Mouse (Mus musculus) intestine, embryonic 14.5 days (tissue): Measurements from ENCODE around the gene Chac2. TPM values are rescaled to one million over a fixed set of nuclear protein-coding genes. Genes with fewer than 3 reads are reported as not detected.
"Not testable (repeated sequence)": the region's sequence is repeated elsewhere in the genome, so short reads cannot be mapped to it uniquely, and the experiment has no call there.

Source experiments
- ATAC-seq: fragments of 200-750 bp; cut with Nextera tagmentation; replicated peaks from 2 replicates; pipeline ENCODE4 v1.8.0; 2017; ENCODE audit warnings: low read depth, moderate number of reproducible peaks, moderate TSS enrichment, moderate library complexity; ENCODE audit not compliant: low FRiP score, low TSS enrichment
- DNase-seq: peaks from one replicate; pipeline ENCODE4 v3.0.0-alpha.2; 2018; ENCODE audit warnings: low spot score
- H3K27ac ChIP-seq: fragments of 300-500 bp; sonication (generic); 2 replicates; pipeline ENCODE4 v1.5.1; 2014; ENCODE audit warnings: low read depth, mild to moderate bottlenecking, control low read depth
- H3K27me3 ChIP-seq: fragments of 300-500 bp; sonication (generic); replicated peaks from 2 replicates; pipeline ENCODE4 v1.6.1; 2014; ENCODE audit warnings: low read length, control low read depth; ENCODE audit not compliant: control insufficient read depth, insufficient read depth
- H3K36me3 ChIP-seq: fragments of 300-500 bp; sonication (generic); 2 replicates; pipeline ENCODE4 v1.6.1; 2014; ENCODE audit warnings: low read length, control low read depth; ENCODE audit not compliant: control insufficient read depth, insufficient read depth
- H3K4me1 ChIP-seq: fragments of 300-500 bp; sonication (generic); replicated peaks from 2 replicates; pipeline ENCODE4 v1.6.1; 2014; ENCODE audit warnings: low read length, control low read depth, mixed read lengths; ENCODE audit not compliant: control insufficient read depth, insufficient read depth
- H3K4me2 ChIP-seq: fragments of 300-500 bp; sonication (generic); 2 replicates; pipeline ENCODE4 v1.6.1; 2014; ENCODE audit warnings: low read length
- H3K4me3 ChIP-seq: fragments of 300-500 bp; sonication (generic); 2 replicates; pipeline ENCODE4 v1.5.1; 2014; ENCODE audit warnings: low read depth, low read length, control low read depth, mixed read lengths
- H3K9ac ChIP-seq: fragments of 300-500 bp; sonication (generic); 2 replicates; pipeline ENCODE4 v1.6.1; 2014; ENCODE audit warnings: mild to moderate bottlenecking, low read length
- H3K9me3 ChIP-seq: fragments of 300-500 bp; sonication (generic); 2 replicates; pipeline ENCODE4 v1.6.1; 2016; ENCODE audit warnings: low read length, control low read depth; ENCODE audit not compliant: control insufficient read depth
- WGBS: fragments of 180-500 bp; shearing (Covaris S2); extraction: QIAGEN DNeasy Blood & Tissue Kit; methylation state at CpG from one replicate; pipeline ENCODE4 v1.1.7; 2014; 5-methylcytosine and 5-hydroxymethylcytosine counted together
- polyA plus RNA-seq: library from polyadenylated mRNA; unstranded; fragments of >200 nt; fragmentation: Nextera tagmentation; extraction: Ambion mirVana; gene quantifications from 2 replicates; pipeline ENCODE4 v1.2.1, GENCODE M21; 2014

Chac2 gene
- 11.6 and 13.5 TPM in 2 replicates for polyA plus RNA-seq

DNA sequence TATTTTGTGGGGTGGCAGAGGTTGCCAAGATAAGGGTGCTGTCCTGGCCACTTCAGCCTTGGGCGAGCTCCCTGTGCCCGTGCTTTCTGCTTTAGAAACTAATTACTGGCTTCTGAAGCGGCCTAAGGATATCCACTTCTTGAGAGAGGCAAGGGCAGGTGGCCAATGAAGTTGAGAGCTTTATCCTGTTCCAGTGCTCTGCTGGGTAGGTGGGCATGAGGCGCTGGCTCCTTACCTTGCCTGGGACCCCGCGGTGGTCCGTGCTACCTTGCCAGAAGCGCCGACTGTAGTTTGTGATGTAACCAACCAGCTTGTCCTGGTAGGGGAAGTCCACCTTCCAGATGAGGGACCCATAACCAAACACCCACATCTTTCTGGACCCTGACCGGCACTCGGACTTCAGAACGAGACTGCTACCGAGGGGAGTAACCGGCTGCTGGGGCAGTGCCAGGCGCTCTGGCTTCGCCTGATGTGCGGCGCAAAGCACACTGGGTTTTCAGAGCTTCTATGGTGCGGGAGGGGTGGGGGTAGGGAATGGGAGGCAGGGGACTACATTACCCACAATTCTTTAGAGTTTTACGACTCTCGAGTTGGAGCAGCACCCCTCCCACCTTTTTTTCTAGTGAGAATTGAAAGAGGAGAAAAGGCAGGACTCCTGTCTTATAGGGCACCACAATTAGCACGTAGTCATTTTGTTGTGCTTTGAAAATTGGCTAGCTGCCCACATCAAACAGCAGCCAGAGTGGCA is at the start of gene Chac2:
Gene Chac2, minus strand, starts transcription at position 474 of the 748 bp plus-strand sequence.
- H3K27me3 ChIP-seq, result no peaks in the 10 kb centered on the region
- no peaks in the 10 kb centered on the region for H3K9me3 ChIP-seq
- ATAC-seq (peak; percentile 98), DNase-seq (peak; percentile 84)
- H3K4me2 ChIP-seq, result peak within 1 kb of the TSS; percentile 68
- H3K9ac ChIP-seq, result peak within 1 kb of the TSS; percentile 55
- under 1% methylated on average over 22 of the region's 22 CpGs for WGBS
- H3K4me1 ChIP-seq, result peaks cover 4% of the 10 kb centered on the region; the same call in 1 of the 2 replicates
- H3K27ac ChIP-seq, result peak within 1 kb of the TSS; percentile 38; the same call in 1 of the 2 replicates
- H3K4me3 ChIP-seq, result peak within 1 kb of the TSS; percentile 53
- H3K36me3 ChIP-seq, result no peaks in the 10 kb centered on the region

DNA sequence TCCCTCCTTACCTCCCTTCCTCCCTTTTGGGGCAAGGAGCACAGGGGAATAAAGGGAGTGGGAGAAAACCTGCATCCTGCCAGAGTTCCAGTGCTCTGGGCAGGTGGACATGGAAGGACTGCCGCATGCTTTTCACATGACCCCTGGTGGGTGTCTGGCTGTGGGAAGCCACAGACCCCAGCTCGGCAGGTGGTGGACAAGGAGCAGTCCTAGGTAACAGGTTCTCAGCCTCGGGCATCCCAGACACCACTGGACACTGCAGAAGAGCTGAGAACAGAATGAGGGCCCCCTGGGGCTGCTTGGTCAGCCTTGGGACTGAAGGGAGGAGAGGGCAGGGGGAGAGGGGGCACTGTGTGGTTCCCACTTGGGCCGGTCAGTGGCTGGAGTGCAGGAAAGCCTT is 48.8 kb upstream of the Chac2 start:
- H3K4me3 ChIP-seq, result no peak overlapping the region
- ATAC-seq (no peak), DNase-seq (no peak)
- no peaks in the 10 kb centered on the region for H3K27me3 ChIP-seq
- peaks cover 5% of the 10 kb centered on the region for H3K9me3 ChIP-seq
- no peak overlapping the region for H3K27ac ChIP-seq
- no peak overlapping the region for H3K9ac ChIP-seq
- 94% methylated on average over 4 of the region's 4 CpGs for WGBS
- H3K4me2 ChIP-seq, result no peak overlapping the region
- no peaks in the 10 kb centered on the region for H3K4me1 ChIP-seq
- H3K36me3 ChIP-seq, result peaks cover 5% of the 10 kb centered on the region; the same call in 1 of the 2 replicates

DNA sequence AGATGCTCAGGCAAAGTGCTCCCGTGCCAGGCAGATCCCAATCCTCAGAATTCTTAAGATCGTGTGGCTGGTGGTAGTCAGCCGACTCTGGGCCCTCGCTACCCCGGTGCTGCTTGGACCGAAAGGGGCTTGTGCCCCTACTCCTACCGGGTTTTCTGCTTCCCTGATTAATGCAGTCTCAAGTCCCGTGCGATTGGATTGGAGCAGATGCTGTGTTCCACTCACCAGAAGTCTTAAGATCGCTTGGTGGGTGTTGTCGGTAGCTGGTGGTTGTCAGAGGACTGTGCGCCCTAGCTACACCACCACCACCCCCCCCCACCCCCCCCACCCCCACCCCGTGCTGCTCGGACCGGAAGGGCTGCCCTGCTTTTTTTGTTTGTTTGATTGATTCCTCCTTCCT is 31.3 kb upstream of the Chac2 start:
- not testable (repeated sequence) for H3K4me1 ChIP-seq, DNase-seq, ATAC-seq, H3K4me2 ChIP-seq, H3K4me3 ChIP-seq, H3K36me3 ChIP-seq, H3K27me3 ChIP-seq, H3K9ac ChIP-seq, H3K9me3 ChIP-seq, H3K27ac ChIP-seq
- 65% methylated on average over 15 of the region's 15 CpGs for WGBS

- H3K27me3 ChIP-seq, H3K9me3 ChIP-seq, H3K4me1 ChIP-seq, H3K9ac ChIP-seq, DNase-seq, H3K4me3 ChIP-seq, H3K4me2 ChIP-seq, ATAC-seq, H3K27ac ChIP-seq, H3K36me3 ChIP-seq: not testable (repeated sequence)
- 88% methylated on average over 1 of the region's 1 CpGs for WGBS
Observed at GRCm38 (mm10) chr11:31009668-31010067, 23.5 kb upstream of the Chac2 start.

DNA sequence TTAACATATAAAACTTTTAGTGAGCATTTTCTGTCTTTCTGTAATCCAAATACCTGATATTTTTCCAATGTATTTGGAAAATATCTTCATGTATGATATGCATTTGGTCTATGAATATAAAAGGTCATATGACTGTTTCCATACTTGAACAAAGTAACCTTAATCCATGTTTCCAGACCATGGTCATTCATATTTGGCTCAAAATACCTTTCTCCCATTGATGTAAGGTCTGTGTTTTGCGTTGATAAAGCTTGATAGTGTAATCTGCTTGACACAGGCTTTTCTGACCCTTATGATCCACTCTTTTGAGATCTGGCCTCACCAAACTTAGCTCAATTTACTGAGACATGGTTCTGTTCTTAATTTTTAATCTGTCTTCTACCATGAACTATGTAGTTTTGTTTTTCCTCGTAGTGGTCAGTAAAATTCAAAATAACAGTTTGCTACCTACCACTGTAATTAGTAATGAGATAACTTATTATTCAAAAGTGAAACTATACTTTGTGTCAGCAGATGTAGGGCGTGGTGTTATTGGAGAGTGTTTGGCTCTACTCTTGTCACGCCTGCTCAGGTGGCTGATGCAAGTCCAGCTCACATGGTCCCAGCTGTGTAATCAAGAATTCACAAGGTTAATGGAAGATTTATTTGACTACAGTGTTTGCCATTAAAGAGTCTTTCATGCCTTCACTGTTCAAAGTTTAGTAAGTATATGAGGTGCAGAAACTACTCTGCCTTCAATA is 15.2 kb upstream of the Chac2 start:
- Histone ChIP-seq H3K4me3 (no peak overlapping the region), H3K9ac (no peak overlapping the region), H3K27me3 (no peaks in the 10 kb centered on the region), H3K4me1 (no peaks in the 10 kb centered on the region), H3K36me3 (0 out of 2 replicates have a peak, but pooled peaks cover 8% of the 10 kb centered on the region), H3K4me2 (no peak overlapping the region), H3K27ac (no peak overlapping the region), H3K9me3 (no peaks in the 10 kb centered on the region)
- ATAC-seq (no peak), DNase-seq (no peak)
- 92% methylated on average over 4 of the region's 4 CpGs for WGBS

DNA sequence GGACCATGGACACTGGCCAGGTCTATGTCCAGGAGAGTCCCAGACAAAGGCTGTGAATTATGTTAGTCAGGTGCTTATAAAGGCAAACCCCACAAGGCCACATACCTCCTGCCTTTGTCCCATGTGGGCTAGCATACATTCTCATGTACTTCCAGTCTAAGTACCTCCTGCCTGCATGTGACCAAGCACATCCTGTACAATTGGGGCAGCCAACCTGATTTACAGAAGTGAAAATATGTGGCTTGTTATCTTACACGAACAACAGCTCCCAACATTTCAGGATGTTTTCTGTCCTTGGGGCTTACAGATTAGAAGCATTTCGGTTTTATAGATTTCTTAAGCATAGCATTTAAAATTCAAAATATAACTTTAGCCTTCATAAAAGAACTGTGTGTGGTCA is 13.9 kb upstream of the Chac2 start:
- Histone ChIP-seq H3K9me3 (no peaks in the 10 kb centered on the region), H3K27ac (no peak overlapping the region), H3K9ac (no peak overlapping the region), H3K4me3 (no peak overlapping the region), H3K36me3 (no peaks in the 10 kb centered on the region), H3K27me3 (no peaks in the 10 kb centered on the region), H3K4me2 (no peak overlapping the region), H3K4me1 (no peaks in the 10 kb centered on the region)
- WGBS, result 86% methylated on average over 2 of the region's 2 CpGs
- DNase-seq (no peak), ATAC-seq (no peak)

GRCm38 (mm10) chr11:30998704-30999103 is 12.6 kb upstream of the Chac2 start:
- no peak overlapping the region for H3K9ac ChIP-seq
- H3K36me3 ChIP-seq, result no peaks in the 10 kb centered on the region
- no peak overlapping the region for H3K27ac ChIP-seq
- H3K4me3 ChIP-seq, result no peak overlapping the region
- DNase-seq (no peak), ATAC-seq (no peak)
- no peaks in the 10 kb centered on the region for H3K27me3 ChIP-seq
- no peaks in the 10 kb centered on the region for H3K4me1 ChIP-seq
- no peaks in the 10 kb centered on the region for H3K9me3 ChIP-seq
- H3K4me2 ChIP-seq, result no peak overlapping the region
- 79% methylated on average over 2 of the region's 2 CpGs for WGBS

DNA sequence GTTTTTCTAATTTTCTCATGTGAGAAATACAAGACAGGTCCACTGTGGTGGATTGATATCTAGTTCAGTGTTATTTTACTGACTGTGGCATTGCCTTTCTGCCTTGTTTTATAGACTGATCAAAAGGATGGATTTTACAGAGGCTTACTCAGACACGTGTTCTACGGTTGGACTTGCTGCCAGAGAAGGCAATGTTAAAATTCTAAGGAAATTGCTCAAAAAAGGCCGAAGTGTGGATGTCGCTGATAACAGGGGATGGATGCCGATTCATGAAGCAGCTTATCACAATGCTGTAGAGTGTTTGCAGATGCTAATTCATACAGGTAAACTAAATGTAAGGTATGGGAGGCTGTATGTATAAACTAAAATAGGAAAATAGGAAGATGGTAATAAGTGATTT is 12.0 kb upstream of the Chac2 start:
- no peak overlapping the region for H3K4me2 ChIP-seq
- 91% methylated on average over 5 of the region's 5 CpGs for whole genome bisulfite sequencing
- no peak overlapping the region for H3K27ac ChIP-seq
- DNase-seq, result no peak
- no peak overlapping the region for H3K4me3 ChIP-seq
- H3K9ac ChIP-seq, result no peak overlapping the region
- H3K27me3 ChIP-seq, result no peaks in the 10 kb centered on the region
- H3K4me1 ChIP-seq, result no peaks in the 10 kb centered on the region
- ATAC-seq, result no peak
- H3K36me3 ChIP-seq, result no peaks in the 10 kb centered on the region
- no peaks in the 10 kb centered on the region for H3K9me3 ChIP-seq
